Mouse (Mus musculus): ENCODE measurements around the gene Krt84. TPM values are rescaled to one million over a fixed set of nuclear protein-coding genes. Genes with fewer than 3 reads are reported as not detected.
"Not testable (repeated sequence)": the region's sequence is repeated elsewhere in the genome, so short reads cannot be mapped to it uniquely, and the experiment has no call there.

Gene Krt84
- polyA plus RNA-seq, 1 experiment from 2014 or later, result not detected

- no peak for ATAC-seq (ENCODE audit: low FRiP score)
- Histone ChIP-seq H3K9me3 (replicated peaks) (no peaks in the 10 kb centered on the region), H3K9ac (no peak overlapping the region), H3K4me1 (peaks cover 13% of the 10 kb centered on the region), H3K27me3 (no peaks in the 10 kb centered on the region), H3K27ac (no peak overlapping the region), H3K4me2 (replicated peaks) (no peak overlapping the region), H3K4me3 (no peak overlapping the region), H3K36me3 (no peaks in the 10 kb centered on the region)
- 46% methylated on average over 7 of the region's 7 CpGs for WGBS
Observed at GRCm38 (mm10) chr15:101537864-101538579, 5.4 kb upstream of the Krt84 start.

GRCm38 (mm10) chr15:101536054-101536850, 3.6 kb upstream of the Krt84 start:
- peaks cover 7% of the 10 kb centered on the region for H3K4me1 ChIP-seq
- WGBS, result 61% methylated on average over 9 of the region's 9 CpGs

DNA sequence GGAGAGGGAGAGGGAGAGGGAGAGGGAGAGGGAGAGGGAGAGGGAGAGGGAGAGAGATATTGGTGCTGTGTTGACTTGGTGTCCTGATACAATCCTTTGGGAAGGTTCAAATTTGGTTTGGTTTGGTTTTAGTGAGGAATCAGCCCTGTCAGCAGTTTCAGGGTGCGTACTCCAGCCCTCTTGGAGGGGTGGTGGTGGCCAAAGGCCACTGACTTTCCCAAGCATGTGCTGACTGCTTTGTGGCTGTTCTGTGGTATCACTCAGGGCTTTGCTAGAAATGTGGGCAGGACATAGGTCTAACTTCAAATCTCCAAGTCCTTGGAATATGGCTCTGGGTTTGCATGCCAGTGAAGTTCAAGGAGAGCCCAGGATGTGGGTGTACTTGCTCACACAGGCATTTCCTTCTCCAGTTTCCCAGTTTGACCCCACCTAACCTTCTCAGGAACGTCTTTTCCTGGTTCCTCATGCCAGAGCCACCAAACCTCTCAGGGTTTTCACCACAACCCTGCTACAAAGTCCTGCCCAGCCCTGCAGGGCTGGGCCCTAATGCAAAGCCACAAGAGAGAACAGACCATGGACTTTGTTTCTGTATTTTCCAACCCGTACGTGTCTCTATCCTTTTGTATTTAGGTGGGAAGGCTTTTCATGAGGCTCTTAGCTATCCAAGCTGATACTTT, 9.9 kb downstream of the Krt84 start:
- Histone ChIP-seq H3K9me3 (replicated peaks) (no peaks in the 10 kb centered on the region), H3K9ac (no peak overlapping the region), H3K27ac (no peak overlapping the region), H3K36me3 (no peaks in the 10 kb centered on the region), H3K4me3 (no peak overlapping the region), H3K4me2 (replicated peaks) (no peak overlapping the region), H3K4me1 (no peaks in the 10 kb centered on the region), H3K27me3 (peaks cover 3% of the 10 kb centered on the region; the same call in 1 of the 2 replicates)
- no peak for ATAC-seq (ENCODE audit: low FRiP score)
- 72% methylated on average over 4 of the region's 4 CpGs for WGBS

More at GRCm38 (mm10) chr15:101536054-101536850, 3.6 kb upstream of the Krt84 start:
- Histone ChIP-seq H3K9ac (no peak overlapping the region), H3K27ac (no peak overlapping the region), H3K9me3 (replicated peaks) (no peaks in the 10 kb centered on the region), H3K36me3 (no peaks in the 10 kb centered on the region), H3K4me3 (no peak overlapping the region), H3K27me3 (no peaks in the 10 kb centered on the region), H3K4me2 (replicated peaks) (no peak overlapping the region)
- ATAC-seq (ENCODE audit: low FRiP score), result no peak

- Histone ChIP-seq H3K9me3 (replicated peaks) (no peaks in the 10 kb centered on the region), H3K27ac (no peak overlapping the region), H3K9ac (no peak overlapping the region), H3K4me2 (replicated peaks) (no peak overlapping the region), H3K4me3 (no peak overlapping the region), H3K27me3 (peaks cover 3% of the 10 kb centered on the region; the same call in 1 of the 2 replicates), H3K36me3 (no peaks in the 10 kb centered on the region), H3K4me1 (no peaks in the 10 kb centered on the region)
- no peak for ATAC-seq (ENCODE audit: low FRiP score)
- 19% methylated on average over 2 of the region's 2 CpGs for WGBS
Observed at GRCm38 (mm10) chr15:101519792-101520191, 12.8 kb downstream of the Krt84 start.

GRCm38 (mm10) chr15:101517161-101517560, 15.5 kb downstream of the Krt84 start, which contains the start of gene Gm49425:
Gene Gm49425 (minus strand): TSS chr15:101517261.
- not testable (repeated sequence) for H3K4me3 ChIP-seq; ATAC-seq (ENCODE audit: low FRiP score); H3K27ac ChIP-seq; H3K9ac ChIP-seq; H3K9me3 ChIP-seq (replicated peaks); H3K4me1 ChIP-seq; H3K36me3 ChIP-seq; H3K4me2 ChIP-seq (replicated peaks); H3K27me3 ChIP-seq
- WGBS, result 79% methylated on average over 2 of the region's 2 CpGs

DNA sequence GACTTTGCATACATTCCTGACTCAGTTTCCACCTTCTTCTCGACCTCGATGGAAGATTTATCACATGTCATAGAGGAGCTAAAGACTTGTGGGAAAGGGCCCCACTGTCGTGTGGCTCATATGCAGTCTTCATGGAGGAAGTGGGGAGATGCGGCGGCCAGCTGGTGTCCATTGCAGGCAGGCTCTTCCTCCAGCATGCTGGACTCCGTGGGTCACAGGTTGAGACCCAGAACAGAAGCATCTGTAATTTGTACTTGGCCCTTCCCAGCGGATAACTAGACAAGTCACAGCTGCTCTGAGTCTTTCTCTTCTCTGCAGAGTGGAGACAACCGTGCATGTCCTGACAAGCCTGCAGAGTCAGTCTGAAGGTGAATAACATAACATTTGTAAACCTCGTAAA, 24.4 kb downstream of the Krt84 start:
- no peaks in the 10 kb centered on the region for H3K9me3 ChIP-seq (replicated peaks)
- 80% methylated on average over 9 of the region's 9 CpGs for WGBS
- H3K4me1 ChIP-seq, result no peaks in the 10 kb centered on the region
- no peak for ATAC-seq (ENCODE audit: low FRiP score)
- no peak overlapping the region for H3K4me3 ChIP-seq
- H3K9ac ChIP-seq, result no peak overlapping the region
- H3K27ac ChIP-seq, result no peak overlapping the region
- no peaks in the 10 kb centered on the region for H3K36me3 ChIP-seq
- no peaks in the 10 kb centered on the region for H3K27me3 ChIP-seq
- H3K4me2 ChIP-seq (replicated peaks), result no peak overlapping the region

GRCm38 (mm10) chr15:101506896-101507758, 25.5 kb downstream of the Krt84 start:
- WGBS, result 60% methylated on average over 14 of the region's 14 CpGs

GRCm38 (mm10) chr15:101497181-101497580, 35.4 kb downstream of the Krt84 start:
- Histone ChIP-seq H3K27me3 (0 out of 2 replicates have a peak, but pooled peaks cover 4% of the 10 kb centered on the region), H3K4me3 (no peak overlapping the region), H3K27ac (no peak overlapping the region), H3K36me3 (no peaks in the 10 kb centered on the region), H3K9ac (no peak overlapping the region), H3K4me1 (no peaks in the 10 kb centered on the region), H3K4me2 (replicated peaks) (no peak overlapping the region), H3K9me3 (replicated peaks) (no peaks in the 10 kb centered on the region)
- 47% methylated on average over 2 of the region's 2 CpGs for WGBS
- no peak for ATAC-seq (ENCODE audit: low FRiP score)

More at GRCm38 (mm10) chr15:101506896-101507758, 25.5 kb downstream of the Krt84 start:
- H3K27ac ChIP-seq, result no peak overlapping the region
- no peaks in the 10 kb centered on the region for H3K27me3 ChIP-seq
- ATAC-seq (ENCODE audit: low FRiP score), result no peak
- no peak overlapping the region for H3K4me3 ChIP-seq
- no peaks in the 10 kb centered on the region for H3K4me1 ChIP-seq
- H3K36me3 ChIP-seq, result no peaks in the 10 kb centered on the region
- H3K9ac ChIP-seq, result no peak overlapping the region
- H3K9me3 ChIP-seq (replicated peaks), result no peaks in the 10 kb centered on the region
- H3K4me2 ChIP-seq (replicated peaks), result no peak overlapping the region

DNA sequence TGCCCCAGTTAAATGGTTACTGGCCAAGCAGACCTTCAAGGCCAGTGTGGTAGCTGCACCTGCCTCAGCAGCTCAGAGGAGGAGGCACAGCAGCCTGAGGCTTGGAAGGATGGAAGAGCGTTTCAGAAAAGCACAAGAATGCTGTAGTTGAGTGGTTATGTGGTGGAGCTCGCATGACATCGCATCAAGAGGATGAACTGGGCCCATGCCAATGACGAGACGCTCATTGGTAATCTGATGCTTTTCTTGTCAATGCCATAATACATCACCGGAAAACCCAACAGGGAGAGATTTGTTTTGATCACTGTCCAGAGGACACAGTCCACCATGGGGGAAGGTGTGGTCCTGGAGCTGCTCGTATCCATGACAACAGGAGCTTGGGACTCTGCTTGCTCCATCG, 37.4 kb downstream of the Krt84 start:
- 86% methylated on average over 8 of the region's 8 CpGs for WGBS
- no peak for ATAC-seq (ENCODE audit: low FRiP score)
- Histone ChIP-seq H3K36me3 (no peaks in the 10 kb centered on the region), H3K9me3 (replicated peaks) (no peaks in the 10 kb centered on the region), H3K4me2 (replicated peaks) (no peak overlapping the region), H3K27ac (no peak overlapping the region), H3K9ac (no peak overlapping the region), H3K4me1 (no peaks in the 10 kb centered on the region), H3K4me3 (no peak overlapping the region), H3K27me3 (0 out of 2 replicates have a peak, but pooled peaks cover 4% of the 10 kb centered on the region)

- 56% methylated on average over 1 of the region's 1 CpGs for WGBS
- Histone ChIP-seq H3K27ac (no peak overlapping the region), H3K4me3 (no peak overlapping the region), H3K27me3 (0 out of 2 replicates have a peak, but pooled peaks cover 4% of the 10 kb centered on the region), H3K9ac (no peak overlapping the region), H3K36me3 (no peaks in the 10 kb centered on the region), H3K4me2 (replicated peaks) (no peak overlapping the region), H3K9me3 (replicated peaks) (no peaks in the 10 kb centered on the region), H3K4me1 (no peaks in the 10 kb centered on the region)
- no peak for ATAC-seq (ENCODE audit: low FRiP score)
Observed at GRCm38 (mm10) chr15:101494203-101494602, 38.4 kb downstream of the Krt84 start.

GRCm38 (mm10) chr15:101493713-101494112, 38.9 kb downstream of the Krt84 start:
- Histone ChIP-seq H3K36me3 (no peaks in the 10 kb centered on the region), H3K27me3 (0 out of 2 replicates have a peak, but pooled peaks cover 4% of the 10 kb centered on the region), H3K27ac (no peak overlapping the region), H3K4me2 (replicated peaks) (no peak overlapping the region), H3K4me3 (no peak overlapping the region), H3K4me1 (no peaks in the 10 kb centered on the region), H3K9ac (no peak overlapping the region), H3K9me3 (replicated peaks) (no peaks in the 10 kb centered on the region)
- 90% methylated on average over 6 of the region's 6 CpGs for WGBS
- ATAC-seq (ENCODE audit: low FRiP score), result no peak

All from hindbrain, embryonic 12.5 days (tissue).